Mouse (Mus musculus) kidney, postnatal 4 days (tissue): Measurements from ENCODE around the gene Pdcd4.

Source experiments
- DNase-seq, 2 experiments: peaks; one replicate each; pipeline ENCODE4 v3.0.0; 2021; ENCODE audit warnings: mixed read lengths in 2 of 2

Pdcd4 gene

DNA sequence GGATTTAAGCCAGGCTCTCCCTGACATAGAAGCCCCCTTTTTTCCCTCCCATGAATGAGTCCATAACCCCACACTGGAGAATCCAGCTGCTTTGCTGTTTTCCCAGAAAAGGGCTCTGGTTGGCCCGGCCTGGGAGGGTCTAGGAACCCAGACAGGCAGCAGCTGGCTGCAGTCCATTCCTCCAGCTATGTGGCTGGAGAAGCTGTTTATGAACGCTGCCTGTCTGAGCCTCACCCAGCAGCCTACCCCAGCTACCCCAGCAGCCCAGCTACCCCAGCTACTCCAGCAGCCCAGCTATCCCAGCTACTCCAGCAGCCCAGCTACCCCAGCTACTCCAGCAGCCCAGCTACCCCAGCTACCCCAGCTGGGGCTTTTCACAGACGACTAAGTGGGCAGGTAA lies at the start of gene Pdcd4:
TSS of gene Pdcd4 (plus strand) at position 171 of the 400 bp plus-strand sequence.
- DNase-seq, result peak; percentile 68 to 76

DNA sequence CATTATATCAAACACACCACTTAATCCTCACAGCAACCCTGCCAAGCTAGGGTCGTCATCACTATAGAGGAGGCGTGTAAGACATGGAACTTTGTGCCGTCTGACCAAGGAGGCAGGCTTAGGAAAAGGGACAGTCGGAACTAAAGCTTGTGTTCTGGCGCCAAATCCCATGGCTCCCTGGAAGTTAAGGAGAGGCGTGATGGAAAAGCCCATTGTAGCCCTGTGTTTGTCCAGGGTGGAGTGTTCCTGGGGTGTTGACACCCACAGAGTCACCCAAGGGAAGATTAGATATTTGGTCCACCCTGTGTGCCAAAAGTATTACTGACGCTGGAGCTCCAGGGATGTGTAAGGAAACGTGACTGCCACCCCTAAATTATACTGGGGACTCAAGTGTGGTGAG lies 48.1 kb upstream of the Pdcd4 start:
- DNase-seq, result no peak

DNA sequence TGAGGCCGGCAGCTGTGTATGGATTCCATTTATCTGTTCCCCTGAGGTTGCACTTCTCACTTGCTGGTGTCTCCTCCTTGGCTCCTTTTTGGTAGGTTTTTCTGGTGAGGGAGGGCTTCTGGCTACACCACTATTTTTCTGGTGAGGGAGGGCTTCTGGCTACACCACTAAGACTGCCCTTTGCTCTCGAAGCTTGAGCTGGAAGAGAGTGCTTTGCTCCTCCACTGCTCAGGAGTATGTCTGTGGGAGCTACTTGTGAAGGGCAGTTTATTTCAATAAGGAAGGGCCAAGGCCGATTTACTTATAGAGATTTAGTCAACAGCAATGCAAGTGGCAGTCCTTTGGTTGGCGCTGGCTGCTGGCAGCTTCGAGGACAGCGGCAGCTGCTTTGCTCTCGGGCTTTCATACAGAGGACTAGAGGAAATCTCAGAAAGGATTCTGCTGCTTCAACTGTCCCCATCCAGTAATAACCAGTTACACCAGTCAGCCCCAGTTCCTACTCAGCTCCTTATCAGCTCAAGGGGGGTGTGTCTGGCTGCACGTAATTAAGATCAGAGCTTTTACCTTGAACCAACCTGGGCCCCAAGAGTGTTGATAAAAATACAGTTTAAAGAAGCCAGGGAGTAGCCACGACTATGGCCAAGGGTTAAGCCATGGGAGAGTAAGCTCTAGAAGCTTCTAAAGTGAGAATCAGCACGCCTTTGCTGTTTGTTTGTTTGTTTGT lies 43.6 kb upstream of the Pdcd4 start:
- DNase-seq, result no peak

DNA sequence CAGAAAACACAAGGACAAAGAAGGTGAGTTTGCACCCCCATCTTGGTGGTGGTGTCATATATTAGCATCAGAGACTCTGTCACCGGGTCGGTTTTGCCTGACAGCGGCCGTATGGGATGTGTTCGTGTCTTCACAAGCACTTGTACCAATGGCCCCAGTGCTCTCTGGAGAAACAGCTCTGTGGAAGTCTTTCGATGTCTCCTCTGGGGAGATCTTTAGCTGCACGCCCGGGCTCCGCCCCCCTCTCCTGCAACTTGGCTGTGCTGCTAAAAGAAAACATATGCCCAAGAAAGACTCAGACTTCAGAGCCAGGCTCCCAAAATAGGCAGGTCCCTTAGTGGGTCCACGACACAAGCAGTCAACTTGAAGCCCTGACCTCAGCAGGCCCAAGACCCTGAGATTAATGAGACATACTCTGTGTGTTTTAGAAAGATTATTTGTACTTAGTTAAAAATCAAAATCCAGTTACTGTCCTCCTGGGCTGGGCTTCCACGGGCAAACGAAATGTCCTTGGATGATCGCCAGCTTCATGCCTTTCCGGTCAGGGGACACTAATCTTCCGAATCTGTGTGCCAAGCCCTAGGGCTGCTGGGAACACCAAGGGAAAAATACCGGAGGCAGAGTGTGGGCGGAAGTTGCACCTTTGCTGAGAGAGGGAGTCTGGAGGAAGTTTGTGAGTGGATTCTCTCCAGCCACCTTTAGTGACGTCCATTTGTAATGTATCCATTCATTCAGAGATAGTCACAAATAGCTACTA lies 41.7 kb upstream of the Pdcd4 start:
- DNase-seq, result peak; percentile 65 to 77

DNA sequence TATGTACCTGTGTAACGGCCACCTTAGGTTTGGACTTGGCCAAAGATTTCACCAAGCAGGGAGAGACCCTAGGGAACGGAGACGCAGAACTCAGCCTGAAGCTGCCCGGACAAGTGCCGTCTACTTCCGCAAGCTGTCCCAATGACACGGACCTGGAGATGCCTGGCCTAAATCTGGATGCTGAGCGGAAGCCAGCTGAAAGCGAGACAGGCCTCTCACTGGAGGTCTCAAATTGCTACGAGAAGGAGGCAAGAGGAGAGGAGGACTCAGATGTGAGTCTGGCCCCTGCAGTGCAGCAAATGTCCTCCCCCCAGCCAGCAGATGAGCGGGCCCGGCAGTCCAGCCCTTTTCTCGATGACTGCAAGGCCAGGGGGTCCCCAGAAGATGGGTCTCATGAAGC lies 40.7 kb upstream of the Pdcd4 start:
- no peak for DNase-seq

DNA sequence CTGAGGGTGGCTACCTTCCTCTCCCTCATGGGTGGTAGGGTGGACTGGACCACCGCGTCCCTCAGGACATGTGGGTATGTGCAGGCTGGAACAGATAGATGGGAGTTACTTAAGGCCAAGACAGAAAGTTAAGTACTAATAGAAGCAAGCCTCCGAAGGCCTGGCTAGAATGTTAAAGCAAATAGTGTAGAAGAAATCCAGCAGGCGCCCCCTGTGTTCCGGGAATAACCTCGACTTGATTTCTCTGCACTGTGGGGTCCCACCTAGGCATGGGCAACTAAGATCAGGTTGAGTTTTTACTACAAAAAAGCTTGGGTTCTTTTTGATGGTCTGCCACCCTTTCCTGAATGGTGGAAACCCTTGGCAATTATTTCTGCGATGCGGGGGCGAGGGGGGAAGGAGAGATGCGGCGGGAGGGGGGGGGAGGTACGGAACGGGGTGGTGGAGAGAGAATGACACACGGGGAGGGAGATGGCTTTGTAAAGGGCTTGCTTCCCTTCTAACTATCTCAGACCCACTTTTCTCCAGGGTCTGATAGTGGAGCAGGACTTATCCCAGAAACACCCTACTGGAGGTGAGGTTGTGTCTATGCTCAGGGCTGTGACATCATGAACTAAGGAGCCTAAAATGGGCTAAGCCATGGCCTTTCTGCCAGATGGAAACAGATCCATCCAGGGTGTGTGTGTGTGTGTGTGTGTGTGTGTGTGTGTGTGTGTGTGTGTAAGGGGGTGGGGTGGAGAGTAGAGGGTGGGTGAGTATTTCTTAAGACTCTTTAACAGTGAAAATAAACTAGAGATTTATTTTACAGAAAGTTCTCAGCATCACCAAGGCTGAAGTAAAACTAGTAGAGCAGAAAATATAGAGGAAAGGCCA lies 40.0 kb upstream of the Pdcd4 start:
- DNase-seq, result no peak

DNA sequence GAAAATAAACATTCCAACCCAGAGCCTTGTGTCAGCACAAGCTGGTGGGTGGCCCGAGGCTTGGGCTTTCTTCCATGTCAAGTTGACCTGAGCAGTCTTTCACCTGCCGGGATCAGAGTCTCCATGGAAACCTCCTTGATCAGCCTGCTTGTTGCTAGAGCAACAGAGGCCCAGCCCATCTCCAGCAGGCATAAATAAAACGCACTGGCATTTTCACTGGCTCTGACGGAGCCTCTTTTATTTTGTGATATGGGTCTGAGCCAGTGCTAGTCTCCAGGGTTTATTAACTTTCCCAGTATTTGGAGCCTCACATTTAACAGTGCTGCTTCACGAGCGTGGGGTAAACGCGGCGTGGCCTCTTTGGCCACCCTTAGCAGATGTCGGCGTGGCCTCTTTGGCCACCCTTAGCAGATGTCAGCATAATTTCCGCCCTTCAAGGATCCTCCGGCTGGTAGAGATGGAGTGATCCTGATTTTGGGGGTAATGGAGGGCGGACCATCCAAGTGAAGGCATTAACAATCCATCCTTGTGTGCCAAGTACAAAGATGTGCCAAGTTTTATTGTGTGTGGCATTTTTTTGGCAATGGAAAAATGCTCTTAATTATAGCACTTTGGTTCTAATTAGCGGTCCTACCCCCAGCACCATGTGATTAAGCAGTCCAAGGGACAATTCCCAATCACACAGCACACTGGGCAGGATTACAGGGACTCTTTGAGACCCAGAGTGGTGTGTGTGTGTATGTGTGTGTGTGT lies 39.2 kb upstream of the Pdcd4 start:
- peak; percentile 66 to 79 for DNase-seq

DNA sequence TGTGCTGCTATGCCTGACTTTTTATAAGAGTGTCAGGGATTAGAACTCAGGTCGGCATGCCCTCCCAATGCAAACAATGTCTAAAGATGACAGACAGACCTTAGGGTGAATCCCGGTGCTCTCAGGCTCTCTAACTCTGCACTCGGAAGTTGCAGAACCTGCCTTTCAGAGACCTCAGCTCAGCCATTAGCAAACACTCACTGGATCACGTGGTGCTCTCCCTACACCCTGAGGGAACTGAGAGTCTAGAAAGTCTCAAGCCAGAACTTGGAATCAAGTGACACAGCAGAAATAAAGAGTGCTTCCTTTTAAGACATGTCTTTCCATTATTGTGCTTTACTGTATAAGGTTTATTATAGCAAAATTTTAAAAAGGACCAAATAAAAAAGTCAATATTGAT lies 37.1 kb upstream of the Pdcd4 start:
- no peak for DNase-seq

DNA sequence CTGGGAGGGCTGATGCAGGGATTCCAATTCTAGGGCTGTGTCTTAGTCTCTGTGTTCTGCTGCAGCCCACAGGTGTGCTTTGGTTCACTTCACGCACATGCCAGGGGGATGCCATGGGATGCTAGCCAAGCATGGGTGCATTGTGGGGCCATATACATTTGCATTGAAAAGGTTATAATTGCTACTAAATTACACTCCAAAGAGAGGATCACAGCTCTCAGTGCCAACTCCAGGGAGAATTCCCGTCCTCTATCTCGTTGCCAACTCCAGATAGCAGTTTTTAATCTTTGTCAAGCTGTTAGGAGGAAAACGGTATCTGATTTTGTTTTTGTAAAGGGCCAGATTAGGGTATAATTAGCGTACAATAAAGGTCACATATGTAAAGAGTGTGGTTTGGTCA lies 36.2 kb upstream of the Pdcd4 start:
- DNase-seq, result no peak

DNA sequence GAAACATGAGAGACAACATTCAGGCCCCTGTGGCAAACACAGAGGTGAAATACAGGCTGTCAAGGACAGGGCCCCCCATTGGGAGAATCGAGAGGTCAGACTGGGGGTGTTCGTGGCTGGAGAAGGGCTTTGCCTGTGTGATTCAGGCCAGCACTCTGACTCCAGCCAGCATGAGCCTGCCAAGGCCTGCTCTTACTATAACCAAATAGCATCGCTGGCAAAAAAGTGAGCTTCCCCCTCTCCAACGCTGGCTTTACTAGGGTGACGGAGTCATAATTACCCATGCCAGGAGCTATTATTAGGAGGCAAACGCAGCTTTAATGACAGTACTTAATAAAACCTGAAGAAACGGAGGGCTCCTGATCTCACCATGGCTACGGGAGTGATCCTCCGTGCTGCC lies 35.2 kb upstream of the Pdcd4 start:
- DNase-seq, result no peak

DNA sequence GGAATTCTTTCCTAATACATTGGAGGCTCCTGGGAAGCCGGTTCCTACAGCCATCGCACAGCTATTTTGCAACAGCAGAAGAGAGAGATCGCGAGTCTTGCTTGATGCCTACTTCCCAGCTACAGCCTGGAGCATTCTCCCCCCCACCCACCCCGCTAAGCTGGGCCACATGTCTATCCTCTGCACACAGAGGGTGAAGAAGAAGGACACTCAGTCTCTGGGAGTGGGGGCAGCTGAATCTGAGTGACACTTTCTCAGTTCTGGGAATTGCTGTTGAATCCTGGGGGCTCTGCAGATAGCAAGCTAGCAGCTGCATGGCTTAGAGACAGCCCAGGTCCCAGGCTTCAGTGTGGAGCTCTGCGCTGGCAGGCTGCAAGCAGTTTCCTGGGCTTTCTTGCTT lies 34.1 kb upstream of the Pdcd4 start:
- DNase-seq, result no peak

DNA sequence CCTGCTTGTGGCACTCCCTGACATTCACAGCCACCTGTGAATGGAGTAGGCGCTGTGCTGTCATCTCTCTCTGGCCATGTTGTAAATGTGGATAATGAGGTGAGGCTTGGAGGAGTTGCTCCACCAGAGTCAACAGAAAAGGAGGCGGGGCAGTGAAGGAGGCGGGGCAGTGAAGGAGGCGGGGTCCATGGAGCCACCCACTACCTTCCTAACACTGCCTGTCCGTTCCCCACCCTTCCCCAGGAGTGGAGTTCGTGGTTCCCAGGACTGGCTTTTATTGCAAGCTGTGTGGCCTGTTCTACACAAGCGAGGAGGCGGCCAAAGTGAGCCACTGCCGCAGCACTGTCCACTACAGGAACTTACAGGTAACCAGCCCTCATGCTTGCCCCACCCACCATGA lies 32.9 kb upstream of the Pdcd4 start:
- DNase-seq, result peak; percentile 61 to 70

DNA sequence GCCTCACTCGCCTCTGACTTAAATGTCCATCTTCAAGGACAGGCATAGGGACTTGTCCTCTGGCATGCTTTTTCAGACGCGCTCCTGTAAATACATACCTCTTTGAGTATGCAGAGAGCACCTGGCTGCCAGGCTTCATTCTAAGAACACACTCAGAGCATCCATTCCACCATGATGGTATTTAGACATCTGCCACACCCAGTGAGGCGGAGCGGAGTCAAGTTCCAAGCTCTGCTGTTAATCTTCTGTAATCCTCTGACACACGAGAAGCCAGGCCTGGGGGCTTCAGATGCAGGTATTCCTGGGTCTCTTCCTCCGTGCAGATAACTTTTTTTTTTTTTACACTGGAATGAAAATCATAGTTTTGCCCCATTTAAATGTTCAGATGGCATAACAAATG lies 32.4 kb upstream of the Pdcd4 start:
- no peak for DNase-seq

DNA sequence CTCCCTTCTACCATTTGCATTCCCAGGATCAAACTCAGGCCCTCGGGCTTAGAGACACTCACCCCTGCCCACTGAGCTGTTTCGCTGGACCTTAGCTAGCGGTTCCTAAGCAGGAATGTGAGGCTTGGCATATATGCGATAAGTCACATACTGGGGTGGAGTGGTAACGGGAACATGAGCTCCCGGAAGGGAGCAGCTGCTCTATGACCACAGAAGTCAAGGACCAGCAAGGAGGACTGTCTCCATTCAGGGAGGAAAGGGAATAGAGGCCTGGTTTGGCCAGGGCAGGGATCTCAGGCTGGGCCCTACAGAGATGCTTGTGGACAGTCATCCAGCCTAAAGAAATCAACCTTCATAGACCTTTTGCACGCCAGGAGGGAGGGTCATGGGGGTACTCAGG lies 30.7 kb upstream of the Pdcd4 start:
- no peak for DNase-seq

DNA sequence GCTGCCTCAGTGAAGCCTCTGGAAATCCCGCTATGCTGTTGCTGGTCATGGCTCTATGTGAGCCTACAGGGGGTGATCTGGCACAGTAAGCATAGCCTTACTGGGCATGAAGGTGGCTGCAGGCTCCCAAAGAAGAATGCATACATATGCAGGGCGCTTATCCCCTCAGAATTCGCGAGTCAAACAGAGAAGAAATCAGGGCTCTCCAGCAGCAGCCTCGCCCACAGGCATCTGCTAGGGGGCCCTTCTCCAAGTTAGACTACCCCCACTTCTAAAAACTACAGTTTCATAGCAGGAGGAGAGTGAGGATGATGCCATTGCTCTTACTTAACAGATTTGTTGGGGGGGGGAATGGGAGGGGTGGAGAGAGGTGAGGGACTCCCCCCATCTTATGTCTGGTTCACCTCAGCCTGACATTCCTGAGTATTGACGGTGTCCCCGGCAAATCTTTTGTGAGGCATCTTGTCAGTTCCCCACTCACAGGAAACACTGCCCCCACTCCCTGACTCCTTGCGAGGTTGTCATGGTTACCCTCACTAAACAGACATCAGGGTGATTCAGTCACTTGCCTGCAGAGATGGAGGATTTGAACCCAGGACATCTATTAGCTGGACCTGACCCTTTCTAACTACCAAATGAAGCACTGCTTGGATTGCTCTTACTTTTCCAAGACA lies 29.3 kb upstream of the Pdcd4 start:
- no peak for DNase-seq

DNA sequence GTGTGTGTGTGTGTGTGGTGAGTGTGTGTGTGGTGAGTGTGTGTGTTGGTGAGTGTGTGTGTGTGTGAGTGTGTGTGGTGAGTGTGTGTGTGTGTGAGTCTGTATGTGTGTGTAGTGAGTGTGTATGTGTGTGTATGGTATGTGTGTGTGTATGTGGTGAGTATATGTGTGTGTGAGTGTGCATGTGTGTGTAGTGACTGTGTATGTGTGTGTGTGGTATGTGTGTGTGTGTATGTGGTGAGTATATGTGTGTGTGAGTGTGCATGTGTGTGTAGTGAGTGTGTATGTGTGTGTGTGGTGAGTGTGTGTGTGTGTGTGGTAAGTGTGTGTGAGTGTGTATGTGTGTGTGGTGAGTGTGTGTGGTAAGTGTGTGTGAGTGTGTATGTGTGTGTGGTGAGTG lies 24.8 kb upstream of the Pdcd4 start:
- DNase-seq, result no peak

DNA sequence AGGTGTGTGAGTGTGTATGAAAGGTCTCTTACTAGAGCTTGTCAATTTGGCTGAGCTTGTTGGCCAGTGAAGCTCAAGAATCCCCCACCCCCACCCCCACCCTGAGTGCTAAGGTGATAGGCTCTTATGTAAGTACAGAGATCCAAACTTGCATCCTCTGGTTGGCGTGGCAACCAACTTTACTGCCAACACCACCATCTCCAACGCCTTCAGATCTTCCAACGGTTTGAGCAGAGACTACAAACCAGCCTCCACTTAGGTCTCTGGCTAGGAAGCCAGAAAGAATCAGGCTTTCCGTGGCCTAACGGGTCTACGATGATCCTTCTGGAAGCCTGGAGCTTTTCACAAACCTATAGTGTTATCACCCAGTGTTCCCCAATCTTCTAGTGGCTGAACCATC lies 23.9 kb upstream of the Pdcd4 start:
- DNase-seq, result no peak

DNA sequence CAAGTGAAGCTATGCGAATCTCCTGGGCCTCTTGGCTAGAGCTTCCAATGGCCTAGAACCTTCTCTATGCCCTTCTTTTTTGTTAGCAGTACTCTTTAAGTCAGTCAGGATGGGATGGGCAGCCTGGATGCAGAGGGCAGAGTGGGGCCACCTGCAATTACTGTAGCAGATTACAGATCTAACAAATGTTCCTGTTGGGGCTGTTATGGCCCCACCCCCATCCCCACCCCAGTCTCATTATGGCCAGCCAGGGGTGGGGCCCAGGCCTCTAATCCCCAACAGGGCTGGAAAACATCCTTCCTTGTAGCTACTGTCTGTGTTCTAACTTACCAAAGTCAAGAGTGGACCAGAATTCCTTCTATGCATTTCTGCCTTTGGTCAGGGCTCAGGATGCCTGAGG lies 23.2 kb upstream of the Pdcd4 start:
- no peak for DNase-seq

DNA sequence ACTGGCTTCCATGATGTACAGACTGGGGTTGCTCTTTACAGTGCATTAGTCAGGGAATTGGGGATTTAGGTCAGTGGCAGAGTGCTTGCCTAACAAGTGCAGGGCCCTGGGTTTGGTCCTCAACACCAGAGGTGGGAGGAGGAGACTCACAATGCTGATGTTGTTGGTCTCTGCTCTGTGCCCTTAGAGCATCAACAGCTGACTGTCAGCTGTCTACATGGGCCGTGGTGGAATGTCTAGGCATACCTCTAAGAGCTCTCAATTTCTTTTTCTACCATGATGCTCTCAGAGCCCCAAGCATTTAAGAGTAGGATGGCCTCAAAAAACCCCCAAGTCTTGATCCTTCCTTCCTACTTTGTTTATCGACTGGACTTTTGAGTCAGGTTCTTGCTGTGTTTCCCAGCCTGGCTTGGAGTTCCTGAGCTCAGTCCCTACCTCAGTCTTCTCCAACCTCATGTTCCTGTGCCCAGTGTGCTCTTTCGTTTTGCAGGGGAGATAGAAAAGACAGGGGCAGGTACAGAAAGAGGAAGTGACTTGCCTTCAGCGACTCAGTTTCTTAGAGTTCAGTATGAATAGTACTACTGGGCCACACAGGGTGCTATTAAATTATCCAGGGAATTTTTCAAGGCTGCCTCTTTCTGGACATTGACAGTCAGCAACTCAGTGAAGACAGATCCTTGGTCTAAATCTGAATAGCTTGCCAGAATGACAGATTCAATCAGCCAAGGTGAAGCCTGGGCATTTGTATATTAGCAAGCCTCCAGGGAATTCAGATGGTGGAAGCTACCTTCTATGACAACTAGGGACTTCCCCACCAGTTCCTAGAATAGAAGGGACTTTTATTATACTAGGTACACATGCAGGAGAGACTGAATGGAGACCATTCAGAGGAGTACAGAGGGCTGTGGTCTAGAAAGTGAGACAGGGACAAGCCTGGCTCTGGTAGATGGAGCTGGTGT lies 22.3 kb upstream of the Pdcd4 start:
- DNase-seq, result no peak

DNA sequence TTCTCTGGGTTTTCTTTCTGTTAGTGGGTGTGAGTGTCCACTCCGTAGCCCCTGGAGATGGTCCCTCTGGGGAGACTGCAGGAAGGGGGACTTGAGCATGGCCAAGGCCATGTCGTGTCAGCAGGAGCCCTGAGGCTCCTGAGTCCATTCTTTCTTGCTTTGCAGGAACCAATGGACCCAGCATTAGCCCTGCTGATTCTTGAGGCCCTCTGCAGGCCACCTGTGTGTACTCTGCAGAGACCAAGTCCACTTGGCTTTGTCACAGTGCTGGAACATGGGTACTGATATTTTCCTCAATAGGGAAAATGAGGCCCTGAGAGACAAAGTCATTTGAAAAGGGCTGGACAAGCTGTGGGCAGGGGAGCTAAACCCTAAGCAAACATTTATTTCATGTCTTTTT lies 21.5 kb upstream of the Pdcd4 start:
- DNase-seq, result no peak

DNA sequence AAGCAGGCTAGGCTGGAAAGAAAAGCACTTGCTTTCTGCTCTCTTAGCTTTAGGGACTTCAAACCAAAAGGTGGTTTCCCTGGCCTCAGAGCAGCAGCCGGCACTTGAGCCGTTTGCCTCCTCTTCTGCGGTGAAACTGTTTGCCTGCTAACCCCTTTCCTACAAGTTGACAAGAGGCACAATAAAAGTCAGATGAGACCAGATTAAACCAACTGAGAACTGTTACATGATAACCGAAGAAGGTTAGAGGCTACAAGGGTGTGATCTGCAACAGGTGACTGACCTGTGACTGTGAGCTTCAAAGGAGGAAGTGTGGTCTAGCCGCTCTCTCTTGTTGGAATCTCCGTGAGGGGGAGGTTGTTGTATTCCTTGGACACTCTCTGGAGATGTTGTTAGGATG lies 20.5 kb upstream of the Pdcd4 start:
- DNase-seq, result no peak
